Mouse (Mus musculus) spleen, adult 2 months (tissue): ENCODE data around the gene Slc2a3. TPM values are rescaled to one million over a fixed set of nuclear protein-coding genes. Genes with fewer than 3 reads are reported as not detected.
"Not testable (repeated sequence)": the region's sequence is repeated elsewhere in the genome, so short reads cannot be mapped to it uniquely, and the experiment has no call there.

Experiments
- DNase-seq, 2 experiments: peaks; one replicate each; pipeline versions ENCODE4 v3.0.0 to v3.0.0-alpha.2; 2012 to 2021; ENCODE audit warnings: low spot score in 2 of 2, low read depth in 1 of 2
- H3K27ac ChIP-seq: fragments of 200-500 bp; 2 replicates; pipeline ENCODE4 v1.5.1; 2012; ENCODE audit warnings: low read length, inconsistent platforms; ENCODE audit not compliant: insufficient read depth
- H3K27me3 ChIP-seq: fragments of 200-500 bp; 2 replicates; pipeline ENCODE4 v1.6.1; 2012; ENCODE audit warnings: mild to moderate bottlenecking, moderate library complexity, low read length, inconsistent platforms; ENCODE audit not compliant: control insufficient read depth, insufficient read depth
- H3K36me3 ChIP-seq: fragments of 200-500 bp; 2 replicates; pipeline ENCODE4 v1.6.1; 2012; ENCODE audit warnings: mild to moderate bottlenecking, low read length, inconsistent platforms; ENCODE audit not compliant: control insufficient read depth, insufficient read depth
- H3K4me1 ChIP-seq: fragments of 200-500 bp; 2 replicates; pipeline ENCODE4 v1.6.1; 2011; ENCODE audit warnings: inconsistent platforms; ENCODE audit not compliant: control insufficient read depth, insufficient read depth, insufficient read length
- H3K4me3 ChIP-seq: fragments of 200-500 bp; 2 replicates; pipeline ENCODE4 v1.5.1; 2011; ENCODE audit warnings: mild to moderate bottlenecking, inconsistent platforms; ENCODE audit not compliant: insufficient read depth, insufficient read length; ENCODE audit errors: extremely low read depth
- CTCF ChIP-seq: fragments of 200-500 bp; IDR thresholded peaks from 2 replicates; pipeline ENCODE4 v1.5.1; 2011; ENCODE audit warnings: mild to moderate bottlenecking, inconsistent platforms; ENCODE audit not compliant: insufficient read depth, insufficient read length, insufficient replicate concordance; ENCODE audit errors: extremely low read depth
- POLR2A ChIP-seq: fragments of 200-500 bp; IDR thresholded peaks from 2 replicates; pipeline ENCODE4 v1.6.1; 2011; ENCODE audit warnings: low read depth, low read length, inconsistent platforms
- WGBS: fragments of 180-500 bp; shearing (Covaris S2); methylation state at CpG from one replicate; pipeline ENCODE4 v1.1.7; 2018; 5-methylcytosine and 5-hydroxymethylcytosine counted together
- polyA plus RNA-seq: library from polyadenylated mRNA; depleted of rRNA; stranded (reverse); fragments of >200 nt; gene quantifications from 2 replicates; pipeline ENCODE4 v1.2.3, GENCODE M21; 2012

Slc2a3 gene
- polyA plus RNA-seq, 1 experiment: 17.8 TPM

- H3K4me1 ChIP-seq: peaks cover 2% of the 10 kb centered on the region; the same call in 1 of the 2 replicates
- DNase-seq: no peak
- no peaks in the 10 kb centered on the region for H3K27me3 ChIP-seq
- H3K4me3 ChIP-seq: peak overlapping the region; percentile 69
- WGBS: 6% methylated on average over 25 of the region's 25 CpGs
- TF ChIP-seq CTCF (no peak), POLR2A (no peak)
- H3K36me3 ChIP-seq: peaks cover 2% of the 10 kb centered on the region; the same call in 1 of the 2 replicates
- peak overlapping the region; percentile 38 for H3K27ac ChIP-seq
These were observed 59.8 kb downstream of the Slc2a3 start for GRCm38 (mm10) chr6:122741460-122742227.

- no peak overlapping the region for H3K27ac ChIP-seq
- no peak overlapping the region for H3K4me3 ChIP-seq
- DNase-seq: peak in 1 of 2 experiments; percentile 58
- no peaks in the 10 kb centered on the region for H3K27me3 ChIP-seq
- WGBS: 18% methylated on average over 8 of the region's 8 CpGs
- TF ChIP-seq POLR2A (no peak), CTCF (peak; percentile 74; the same call in 1 of the 2 replicates)
- peaks cover 2% of the 10 kb centered on the region; the same call in 1 of the 2 replicates for H3K4me1 ChIP-seq
- peaks cover 11% of the 10 kb centered on the region for H3K36me3 ChIP-seq
These were observed 61.5 kb downstream of the Slc2a3 start for GRCm38 (mm10) chr6:122739952-122740351.

GRCm38 (mm10) chr6:122719942-122720341, 81.5 kb downstream of the Slc2a3 start:
- H3K4me1 ChIP-seq: no peaks in the 10 kb centered on the region
- DNase-seq: peak in 1 of 2 experiments; percentile 52
- H3K27me3 ChIP-seq: no peaks in the 10 kb centered on the region
- H3K36me3 ChIP-seq: no peaks in the 10 kb centered on the region
- no peak overlapping the region for H3K27ac ChIP-seq
- TF ChIP-seq CTCF: peak; percentile 63; the same call in 1 of the 2 replicates
- TF ChIP-seq POLR2A: no peak
- 28% methylated on average over 2 of the region's 2 CpGs for WGBS
- H3K4me3 ChIP-seq: no peak overlapping the region

GRCm38 (mm10) chr6:122718224-122718623, 83.2 kb downstream of the Slc2a3 start:
- DNase-seq, H3K27me3 ChIP-seq, H3K36me3 ChIP-seq, H3K27ac ChIP-seq, H3K4me1 ChIP-seq, H3K4me3 ChIP-seq: not testable (repeated sequence)
- 90% methylated on average over 1 of the region's 1 CpGs for WGBS

GRCm38 (mm10) chr6:122715886-122716285, 85.6 kb downstream of the Slc2a3 start:
- H3K27ac ChIP-seq: no peak overlapping the region
- no peak for DNase-seq
- H3K4me1 ChIP-seq: no peaks in the 10 kb centered on the region
- TF ChIP-seq CTCF: no peak
- no peak for TF ChIP-seq POLR2A
- WGBS: 43% methylated on average over 4 of the region's 4 CpGs
- no peak overlapping the region for H3K4me3 ChIP-seq
- no peaks in the 10 kb centered on the region for H3K27me3 ChIP-seq
- no peaks in the 10 kb centered on the region for H3K36me3 ChIP-seq

- Histone ChIP-seq H3K27ac (no peak overlapping the region), H3K4me3 (no peak overlapping the region), H3K36me3 (no peaks in the 10 kb centered on the region), H3K27me3 (no peaks in the 10 kb centered on the region), H3K4me1 (no peaks in the 10 kb centered on the region)
- 69% methylated on average over 7 of the region's 7 CpGs for WGBS
- DNase-seq: no peak
- TF ChIP-seq POLR2A: no peak
- TF ChIP-seq CTCF: no peak
These were observed 86.6 kb downstream of the Slc2a3 start for GRCm38 (mm10) chr6:122714707-122715365.

GRCm38 (mm10) chr6:122713116-122713515, 88.3 kb downstream of the Slc2a3 start:
- 92% methylated on average over 7 of the region's 7 CpGs for WGBS
- not testable (repeated sequence) for DNase-seq, H3K27ac ChIP-seq, H3K36me3 ChIP-seq, H3K27me3 ChIP-seq, H3K4me1 ChIP-seq, H3K4me3 ChIP-seq
